Mouse (Mus musculus): ENCODE results near the gene Scamp5. TPM values are rescaled to one million over a fixed set of nuclear protein-coding genes. Genes with fewer than 3 reads are reported as not detected.
A peak's percentile ranks its signal among the peaks of the same experiment; 100 is the strongest.
"Not testable (repeated sequence)": the region's sequence is repeated elsewhere in the genome, so short reads cannot be mapped to it uniquely, and the experiment has no call there.

The Scamp5 gene
- total RNA-seq, 2 experiments from 2014 or later, result 381 to 382 TPM

DNA sequence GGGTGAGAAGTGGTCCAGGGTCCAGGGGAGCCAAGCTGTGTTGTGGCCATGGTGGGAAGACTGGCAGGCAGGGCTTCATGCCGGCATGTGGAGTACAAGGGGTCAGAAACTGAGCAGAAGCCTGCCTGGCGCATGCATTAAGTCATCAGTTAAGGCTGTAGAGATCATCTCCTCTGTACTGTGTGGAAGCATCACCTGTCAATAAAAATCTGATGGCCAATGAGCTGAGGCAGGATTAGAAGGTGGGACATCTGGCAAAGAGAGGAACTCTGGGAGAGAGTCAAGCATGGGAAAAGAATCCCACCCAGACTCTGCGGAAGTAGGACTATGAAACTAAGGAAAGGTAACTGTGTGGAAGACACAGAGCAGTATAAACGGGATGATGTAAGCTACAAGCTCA lies 14.3 kb downstream of the Scamp5 start:
- DNase-seq (ENCODE audit: low spot score in 2 of 2), result no peak

DNA sequence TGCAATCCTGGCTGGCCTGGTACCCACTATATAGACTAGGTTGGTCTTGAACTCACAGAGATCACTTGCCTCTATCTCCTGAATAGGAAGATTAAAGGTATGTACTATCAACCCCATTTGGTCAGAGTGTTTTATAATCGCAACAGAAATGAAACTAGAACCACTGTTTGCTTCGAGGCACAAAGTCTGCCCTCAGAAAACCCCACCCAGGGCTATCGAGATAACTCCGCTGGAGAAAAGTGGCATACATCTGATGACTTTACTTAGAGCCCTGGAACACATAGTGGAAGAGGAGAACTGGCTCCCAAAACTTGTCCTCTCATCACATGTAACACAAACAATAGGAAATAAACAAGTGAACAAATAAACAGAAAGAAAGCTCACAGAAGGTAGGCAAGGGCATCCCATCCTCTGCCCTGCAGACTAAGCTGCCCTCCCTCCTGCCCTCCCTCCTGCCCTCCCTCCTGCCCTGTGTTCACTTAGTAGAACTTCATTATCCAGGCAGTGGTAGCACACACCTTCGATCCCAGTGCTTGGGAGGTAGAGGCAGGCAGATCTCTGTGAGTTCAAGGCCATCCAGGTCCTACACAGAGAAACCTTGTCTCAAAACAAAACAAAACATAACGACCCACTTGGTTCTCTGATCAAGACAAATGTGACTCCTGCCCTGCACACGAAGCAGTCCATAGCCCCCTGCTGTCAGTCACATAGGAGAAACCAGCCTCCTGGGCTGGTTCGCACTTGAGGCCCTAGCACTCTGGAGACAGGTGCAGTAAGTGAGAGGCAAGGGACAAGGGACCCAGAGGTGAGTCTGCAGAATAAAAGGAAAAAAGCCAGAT lies 15.0 kb downstream of the Scamp5 start:
- DNase-seq (ENCODE audit: low spot score in 2 of 2), result no peak

DNA sequence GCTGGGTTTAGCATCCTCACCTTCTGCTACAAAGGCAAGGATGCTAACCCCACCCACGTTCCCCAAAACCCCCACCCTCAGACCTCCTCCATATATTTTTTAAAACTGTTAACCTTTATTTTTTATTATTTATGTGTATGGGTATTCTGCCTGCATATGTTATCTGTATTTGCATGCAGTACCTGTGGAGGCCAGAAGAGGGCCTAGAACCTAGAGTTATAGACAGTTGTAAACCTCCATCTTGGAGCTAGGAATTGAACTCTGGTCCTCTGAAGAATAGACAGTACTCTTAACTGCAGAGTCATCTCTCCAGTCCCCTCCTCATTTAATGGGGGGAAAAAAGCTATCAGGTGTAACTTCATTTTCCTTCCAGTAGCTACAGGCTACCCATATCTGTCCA lies 18.1 kb downstream of the Scamp5 start:
- DNase-seq (ENCODE audit: low spot score in 2 of 2), result no peak

DNA sequence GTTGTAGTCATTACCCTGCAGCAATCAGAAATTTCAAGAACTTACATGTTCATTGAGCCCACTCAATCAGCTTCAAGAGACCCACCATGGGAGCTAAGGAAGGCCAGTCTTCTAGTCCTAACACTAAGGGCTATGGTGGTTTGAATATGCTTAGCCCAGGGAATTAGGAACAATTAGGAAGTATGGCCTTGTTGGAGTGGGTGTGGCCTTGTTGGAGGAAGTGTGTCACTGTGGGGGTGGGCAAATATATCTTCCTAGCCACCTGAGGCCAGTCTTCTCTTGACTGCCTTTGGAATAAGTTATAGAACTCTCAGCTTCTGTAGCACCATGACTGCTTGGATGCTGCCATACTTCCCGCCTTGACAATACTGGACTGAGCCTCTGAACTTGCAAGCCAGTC lies 27.2 kb downstream of the Scamp5 start:
- DNase-seq (ENCODE audit: low spot score in 2 of 2), result no peak

DNA sequence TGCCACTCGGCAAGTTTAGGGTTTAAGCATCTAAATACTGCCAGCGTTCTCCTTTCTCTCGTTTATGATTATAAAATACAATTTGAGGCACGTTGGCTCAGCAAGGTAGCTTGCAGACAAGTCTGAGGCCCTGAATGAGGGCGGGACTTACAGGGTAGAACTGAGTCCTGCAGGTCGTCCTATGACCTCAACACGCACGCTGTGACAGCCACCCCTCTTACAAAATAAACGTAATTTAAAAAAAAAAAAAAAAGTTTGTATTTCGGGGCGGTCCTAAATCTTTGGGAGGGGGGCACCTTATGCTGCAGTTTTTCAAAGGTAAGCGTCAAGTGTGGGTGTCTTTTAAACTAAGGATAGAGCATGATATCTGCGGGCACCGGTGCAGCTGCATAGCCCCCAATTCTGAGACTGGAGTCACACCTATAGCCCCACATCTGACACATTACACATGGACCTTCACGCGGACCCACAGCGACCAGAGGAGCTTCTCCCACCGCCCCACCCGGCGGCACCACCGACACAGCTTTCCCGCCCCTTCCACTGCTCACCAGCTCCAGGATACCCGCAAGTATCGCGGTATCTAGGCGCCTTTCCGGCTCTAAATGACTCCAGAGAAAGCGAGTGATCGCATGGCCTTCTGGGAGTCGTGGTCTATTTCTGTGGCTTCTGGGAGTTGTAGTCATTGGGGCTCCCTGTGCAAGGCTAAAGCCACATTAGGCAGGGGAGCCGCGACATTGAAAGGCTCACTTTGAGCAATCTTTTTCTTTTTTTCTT lies 28.2 kb downstream of the Scamp5 start, which contains the start of gene Ppcdc:
Gene Ppcdc, minus strand, starts transcription at position 603 of the 774 bp plus-strand sequence.
- peak; percentile 92 to 97 for DNase-seq (ENCODE audit: low spot score in 2 of 2)

DNA sequence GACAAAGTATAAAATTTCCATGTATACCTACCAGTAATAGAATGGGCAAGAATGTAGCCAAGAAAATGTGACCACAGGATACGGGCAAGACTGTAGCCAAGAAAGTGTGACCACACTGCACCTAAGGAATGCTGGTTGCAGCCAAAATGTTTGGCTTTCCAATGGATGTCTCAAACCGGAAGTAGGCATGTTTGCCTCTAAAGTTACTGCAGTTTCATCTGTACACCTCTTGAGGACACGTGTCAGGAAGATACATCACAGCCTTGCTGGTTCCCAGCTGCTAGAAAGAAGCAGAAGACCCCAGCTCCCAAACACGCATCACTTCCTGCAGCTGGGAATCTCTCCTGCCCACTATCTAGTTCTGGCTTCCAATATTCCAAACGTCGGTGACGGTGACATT lies 28.8 kb downstream of the Scamp5 start:
- peak in 1 of 2 experiments; percentile 23 for DNase-seq (ENCODE audit: low spot score in 2 of 2)

DNA sequence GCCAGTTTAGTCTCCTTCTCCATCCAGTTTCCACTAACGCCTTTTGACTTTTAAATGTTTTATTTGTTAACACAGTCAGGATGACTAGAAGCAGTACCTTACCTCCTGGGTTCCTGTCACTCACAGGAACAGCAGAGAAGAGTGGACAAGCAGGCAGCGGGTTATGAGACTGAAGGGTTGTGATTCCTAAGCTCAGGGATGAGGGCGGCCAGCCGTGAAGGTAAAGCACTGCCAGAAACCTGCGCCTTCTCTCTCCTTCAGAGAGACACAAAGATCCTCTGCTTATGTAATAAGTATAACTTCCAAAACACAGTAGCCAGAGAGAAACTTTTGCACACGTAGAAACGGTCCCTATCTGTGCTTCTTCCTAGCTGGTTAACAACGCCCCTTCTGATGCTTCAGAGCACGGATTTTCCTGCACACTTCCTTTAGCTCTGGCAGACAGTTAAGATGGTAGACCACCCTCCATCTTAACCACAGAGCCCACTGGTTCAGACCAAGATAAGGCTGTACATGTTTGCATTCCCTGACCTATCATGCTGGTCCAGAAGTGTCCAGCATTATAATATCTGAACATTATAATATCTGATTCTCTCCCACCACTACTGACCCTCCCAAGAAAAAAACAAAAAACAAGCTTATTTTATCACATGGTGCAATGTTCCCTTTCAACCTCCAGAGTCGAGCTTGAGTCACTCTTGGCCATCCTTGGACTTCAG lies 29.8 kb downstream of the Scamp5 start:
- no peak for DNase-seq (ENCODE audit: low spot score in 2 of 2)

DNA sequence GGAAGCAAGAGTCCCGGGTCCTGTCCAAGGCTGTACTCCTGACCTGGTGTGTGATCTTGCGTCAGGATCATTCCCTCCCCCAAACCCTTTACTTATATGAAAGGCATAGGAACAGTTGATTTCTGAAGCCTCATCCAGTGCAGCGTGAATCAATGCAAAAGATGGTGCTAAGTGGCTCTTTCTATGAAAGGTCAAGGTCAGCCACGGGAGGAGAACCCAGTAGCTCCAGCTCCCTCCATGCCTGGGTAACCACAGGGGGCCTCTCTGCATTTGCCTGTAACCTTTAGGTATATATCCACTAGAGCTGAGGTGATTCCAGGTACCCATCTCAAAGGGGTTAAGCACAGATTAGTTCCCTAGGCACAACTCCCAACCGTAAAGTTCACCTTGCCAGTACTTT lies 31.7 kb downstream of the Scamp5 start:
- DNase-seq (ENCODE audit: low spot score in 2 of 2), result no peak

DNA sequence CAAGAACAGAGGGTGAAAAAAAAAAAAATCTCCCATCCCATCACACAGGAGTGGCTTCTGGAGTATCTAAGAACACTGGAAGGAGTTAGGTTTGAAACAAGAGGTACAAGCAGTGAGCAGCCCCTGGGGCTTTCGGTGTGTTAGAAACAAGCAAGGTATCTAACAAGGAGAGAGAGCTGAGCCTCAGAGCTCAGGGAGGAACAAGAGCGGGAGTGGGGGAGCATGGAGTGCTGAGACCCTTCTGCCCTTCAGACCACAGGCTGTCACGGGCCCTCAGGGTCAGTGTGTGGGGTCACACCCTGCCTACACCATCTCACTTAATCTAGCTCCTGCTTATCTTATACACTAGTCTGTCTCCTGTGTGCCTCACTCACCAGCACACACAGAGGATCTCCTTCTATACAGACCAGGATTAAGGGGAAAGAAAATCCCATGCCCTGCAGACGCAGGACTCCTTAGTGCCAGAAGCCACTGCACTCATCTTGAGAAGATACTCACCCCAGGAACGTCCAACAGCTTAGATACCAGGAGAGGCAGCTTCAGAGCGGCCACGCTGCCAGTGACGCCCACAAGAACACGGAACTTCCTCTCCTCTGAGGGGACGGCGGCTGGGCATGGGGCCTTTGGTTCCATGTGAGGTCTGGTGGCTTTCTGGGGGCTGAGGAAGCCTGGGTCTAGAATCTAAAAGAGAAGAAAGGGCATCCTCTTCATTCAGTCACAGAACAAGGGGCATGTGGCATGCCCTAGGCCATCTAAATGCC lies 33.3 kb downstream of the Scamp5 start:
- no peak for DNase-seq (ENCODE audit: low spot score in 2 of 2)

DNA sequence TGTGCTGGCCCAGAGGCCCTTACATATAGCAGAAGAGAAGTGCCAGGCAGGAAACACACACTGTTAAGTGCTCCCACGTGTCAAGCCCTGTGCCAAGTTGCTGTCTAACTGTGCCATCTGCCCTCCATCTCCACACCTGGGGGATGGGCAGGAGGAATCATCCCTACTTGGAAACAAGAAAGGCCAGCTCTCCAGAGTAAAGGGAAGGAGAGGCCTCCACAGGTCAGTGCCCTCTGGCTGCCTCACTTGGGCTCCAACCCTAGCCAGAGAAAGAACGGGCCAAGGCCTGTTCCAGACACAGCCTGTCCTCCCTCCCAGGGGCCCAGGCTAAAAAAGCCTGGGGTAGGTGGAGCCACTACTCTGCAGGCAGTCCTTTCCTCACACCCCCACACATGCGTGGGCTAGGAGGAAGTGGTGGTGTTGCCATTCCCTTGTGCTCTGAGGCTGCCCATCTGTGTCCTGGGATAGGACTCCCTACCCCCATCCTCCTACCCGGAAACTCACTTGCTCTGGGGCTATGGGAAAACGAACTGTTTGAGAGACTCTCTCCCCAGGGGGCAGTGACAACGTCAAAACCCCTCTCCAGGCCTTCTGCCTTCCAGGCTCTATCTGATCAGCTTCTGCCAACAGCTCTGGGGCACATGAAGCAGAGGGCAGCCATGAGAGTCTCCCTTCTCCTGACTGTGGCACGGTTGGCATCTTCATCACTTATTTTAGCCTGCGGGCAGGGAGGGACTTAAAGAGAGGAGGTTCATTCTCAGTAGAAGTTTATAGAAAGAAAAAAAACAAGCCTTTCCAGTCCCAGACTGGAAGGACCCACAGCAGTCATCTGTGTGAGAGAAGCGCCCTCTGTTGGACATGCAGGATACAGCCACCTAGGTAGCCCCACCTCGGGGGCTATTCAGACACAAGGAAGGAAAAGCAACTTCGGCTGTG lies 34.5 kb downstream of the Scamp5 start:
- peak; percentile 77 to 89 for DNase-seq (ENCODE audit: low spot score in 2 of 2)

DNA sequence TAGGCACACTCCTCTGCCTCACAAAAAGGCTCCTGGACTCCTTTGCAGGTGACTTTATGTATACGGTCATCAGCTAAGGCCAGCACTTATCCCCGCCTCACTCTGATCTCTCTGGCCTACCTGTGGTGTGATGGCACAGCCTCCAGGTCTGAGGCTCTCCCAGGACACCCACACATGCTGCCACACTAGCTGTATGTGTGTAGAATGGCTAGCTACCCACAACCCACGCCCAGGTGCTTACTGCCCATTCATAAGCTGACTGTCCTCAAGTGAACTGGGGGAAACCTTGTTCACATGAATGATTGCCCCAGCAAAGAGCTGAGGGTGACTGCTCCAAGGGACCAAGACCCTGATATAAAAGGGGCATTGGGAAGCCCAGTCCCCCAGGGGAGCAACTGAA lies 35.4 kb downstream of the Scamp5 start:
- no peak for DNase-seq (ENCODE audit: low spot score in 2 of 2)

DNA sequence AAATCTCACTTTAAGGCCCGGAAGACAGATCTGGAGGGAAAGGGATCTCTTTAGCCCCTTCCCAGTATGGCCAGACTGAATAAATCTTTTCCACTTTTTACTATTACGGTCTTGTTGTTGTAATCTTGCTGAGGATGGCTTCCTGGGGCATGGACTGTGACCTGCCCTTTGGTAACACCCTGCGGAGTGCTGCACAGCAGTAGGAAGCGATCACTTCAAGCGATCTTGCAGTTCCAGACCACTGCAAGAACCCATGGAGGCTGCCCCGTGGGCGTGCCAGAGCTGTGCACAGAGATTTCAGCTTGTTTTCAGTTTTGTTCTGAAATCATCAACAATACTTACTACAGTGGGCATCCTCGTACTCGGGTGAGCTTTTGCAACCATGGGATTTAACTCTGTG lies 36.7 kb downstream of the Scamp5 start:
- DNase-seq (ENCODE audit: low spot score in 2 of 2), result no peak

DNA sequence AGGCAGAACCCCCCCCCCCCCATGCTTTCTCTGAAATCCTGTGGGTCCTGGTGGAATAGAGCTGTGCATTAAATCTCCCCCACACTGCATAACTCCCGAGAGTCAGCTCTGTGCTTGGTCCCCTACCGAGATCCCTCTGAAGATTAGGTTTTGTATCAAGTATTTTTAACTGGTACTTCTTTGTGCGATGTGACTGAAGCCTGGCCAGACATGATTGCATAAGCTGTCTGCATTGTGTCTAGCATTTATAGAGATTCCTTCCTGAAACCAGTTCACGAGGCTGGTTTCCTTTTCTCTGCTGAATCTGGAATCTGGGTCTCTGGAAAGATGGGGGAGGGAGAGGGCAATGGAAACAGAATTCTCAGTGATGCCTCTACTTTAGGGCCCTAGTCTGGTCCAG lies 39.5 kb downstream of the Scamp5 start:
- no peak for DNase-seq (ENCODE audit: low spot score in 2 of 2)

DNA sequence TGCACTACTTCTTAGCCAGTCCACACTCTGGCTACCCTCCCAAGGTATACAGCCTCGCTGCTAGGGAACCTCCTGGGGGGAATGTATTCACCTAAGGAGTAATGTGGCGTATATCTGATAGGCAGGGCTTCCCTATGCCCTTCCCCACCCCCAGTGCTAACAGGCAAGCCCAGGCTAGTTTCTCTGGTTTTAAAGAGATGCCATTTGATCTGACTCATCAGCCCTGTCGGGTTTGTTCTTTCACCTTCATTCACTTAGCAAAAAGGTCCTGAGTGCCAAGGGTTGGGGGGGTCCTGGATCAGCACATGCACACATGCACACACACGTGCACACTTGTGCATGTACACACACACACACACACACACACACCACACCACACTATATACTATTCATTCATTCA lies 39.9 kb downstream of the Scamp5 start:
- no peak for DNase-seq (ENCODE audit: low spot score in 2 of 2)

DNA sequence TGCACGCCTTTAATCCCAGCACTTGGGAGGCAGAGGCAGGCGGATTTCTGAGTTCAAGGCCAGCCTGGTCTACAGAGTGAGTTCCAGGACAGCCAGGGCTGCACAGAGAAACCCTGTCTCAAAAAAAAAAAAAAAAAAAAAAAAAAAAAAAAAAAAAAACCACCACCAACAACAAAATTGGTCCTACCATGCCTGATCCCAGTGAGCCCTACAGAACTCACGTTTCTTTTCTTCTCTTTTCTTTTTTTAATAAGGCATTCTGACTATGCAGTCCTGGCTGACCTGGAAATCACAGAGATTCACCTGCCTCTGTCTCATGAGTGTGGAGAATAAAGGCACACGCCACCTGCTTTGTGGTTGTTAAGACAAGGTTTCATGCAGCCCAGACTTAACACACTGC lies 40.7 kb downstream of the Scamp5 start:
- DNase-seq (ENCODE audit: low spot score in 2 of 2), result not testable (repeated sequence)

DNA sequence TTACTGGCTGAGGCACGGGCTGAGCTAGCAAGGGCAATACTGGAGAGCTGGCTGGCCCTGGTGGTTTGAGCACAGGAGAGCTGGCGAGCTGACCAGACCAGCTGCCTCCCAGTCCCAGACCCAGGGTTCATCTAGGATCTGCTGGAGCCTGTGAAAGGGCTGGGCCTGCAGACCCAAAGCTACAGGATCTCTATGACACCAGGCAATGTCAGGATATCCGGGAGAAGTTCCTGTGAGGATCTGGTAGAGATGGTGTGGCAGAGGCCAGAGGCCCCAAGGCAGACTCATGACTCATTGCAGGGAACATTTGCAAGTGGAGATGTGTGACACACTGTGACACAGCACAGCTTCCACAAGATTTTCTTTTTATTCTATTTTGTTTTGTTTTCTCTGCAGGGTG lies 42.7 kb downstream of the Scamp5 start:
- no peak for DNase-seq (ENCODE audit: low spot score in 2 of 2)

DNA sequence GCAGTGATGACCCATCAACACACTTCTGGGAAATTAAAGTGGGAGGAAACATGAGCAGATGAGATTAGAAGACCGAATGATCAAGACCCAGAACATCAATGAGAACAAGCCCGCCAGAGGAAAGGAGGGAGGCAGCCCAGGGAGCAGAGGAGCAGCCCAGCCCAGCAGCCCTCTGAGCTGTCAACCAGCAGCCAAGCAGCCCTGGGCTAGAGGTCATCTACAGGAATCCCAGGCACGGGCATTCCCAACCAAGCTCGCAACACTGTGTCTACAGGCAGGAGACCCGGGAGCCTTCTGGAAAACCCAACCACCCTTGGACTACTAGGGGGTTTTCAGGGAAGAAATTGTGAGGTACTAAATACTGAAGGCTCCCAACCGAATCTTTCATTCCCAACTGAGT lies 43.8 kb downstream of the Scamp5 start:
- no peak for DNase-seq (ENCODE audit: low spot score in 2 of 2)

DNA sequence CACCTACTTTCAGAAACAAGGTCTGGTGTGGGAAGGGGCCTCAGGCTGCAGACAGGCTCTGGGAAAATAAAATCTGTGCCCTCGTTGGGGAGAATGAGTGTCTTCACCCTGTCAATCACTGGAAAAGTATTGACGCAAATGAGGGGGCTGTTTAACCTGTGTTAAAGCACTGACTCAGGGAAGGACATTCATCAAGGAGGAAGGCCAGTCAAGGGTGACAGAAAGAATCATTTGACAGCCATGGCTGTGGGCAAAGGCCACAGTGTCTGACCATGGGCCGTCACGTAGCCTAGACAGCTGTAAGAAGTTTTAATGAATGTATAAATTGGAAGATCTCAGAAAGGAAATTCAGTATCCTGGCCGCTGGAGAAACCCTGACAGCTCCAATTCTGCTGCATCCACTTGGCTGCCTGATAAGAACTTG lies 46.2 kb downstream of the Scamp5 start:
- no peak for DNase-seq (ENCODE audit: low spot score in 2 of 2)

DNA sequence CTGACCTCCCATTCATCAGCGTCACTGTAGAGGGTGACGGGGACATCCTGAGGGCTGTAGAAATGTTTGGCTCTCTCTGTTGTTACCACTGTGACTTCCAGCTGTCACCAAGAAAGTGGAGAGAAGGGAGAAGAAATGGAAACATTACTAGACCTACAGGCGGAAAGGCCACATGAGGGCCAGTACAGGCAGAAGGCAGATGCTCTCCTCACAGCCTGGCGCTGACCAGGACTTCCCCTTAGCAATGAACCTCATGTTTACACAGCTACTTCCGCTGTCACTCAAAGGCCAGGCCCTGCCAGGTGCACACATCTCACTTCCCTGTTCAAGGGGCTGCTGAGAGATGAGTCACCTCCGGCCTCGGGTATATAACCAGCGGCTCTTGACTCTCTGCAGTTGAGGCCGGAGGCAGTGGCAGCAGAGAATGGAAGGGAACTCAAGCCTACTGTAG lies 46.7 kb downstream of the Scamp5 start:
- no peak for DNase-seq (ENCODE audit: low spot score in 2 of 2)
